Mouse (Mus musculus): ENCODE results near the gene Npm3.
A peak's percentile ranks its signal among the peaks of the same experiment; 100 is the strongest.

The Npm3 gene

DNA sequence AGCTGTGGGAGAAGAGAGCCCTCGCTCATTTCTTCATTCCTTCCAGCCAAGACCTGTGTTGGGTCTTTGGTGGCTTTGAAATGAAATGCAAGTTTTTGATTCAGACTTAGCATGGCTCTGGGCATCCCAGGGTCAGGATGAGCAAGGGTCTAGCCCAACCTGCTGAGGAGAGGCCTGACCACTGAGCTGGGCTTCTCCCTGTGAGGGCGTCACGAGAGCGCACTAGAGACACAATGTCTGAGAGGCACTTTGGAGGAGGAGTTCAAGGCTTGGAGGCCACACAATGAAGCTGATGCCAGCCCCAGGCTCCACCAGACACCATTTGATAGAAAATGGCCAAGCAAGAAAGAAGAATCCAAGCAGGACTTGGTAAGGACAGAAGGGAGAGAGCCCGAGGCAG is 15.2 kb downstream of the Npm3 start:
- no peak for DNase-seq (ENCODE audit: low spot score)

DNA sequence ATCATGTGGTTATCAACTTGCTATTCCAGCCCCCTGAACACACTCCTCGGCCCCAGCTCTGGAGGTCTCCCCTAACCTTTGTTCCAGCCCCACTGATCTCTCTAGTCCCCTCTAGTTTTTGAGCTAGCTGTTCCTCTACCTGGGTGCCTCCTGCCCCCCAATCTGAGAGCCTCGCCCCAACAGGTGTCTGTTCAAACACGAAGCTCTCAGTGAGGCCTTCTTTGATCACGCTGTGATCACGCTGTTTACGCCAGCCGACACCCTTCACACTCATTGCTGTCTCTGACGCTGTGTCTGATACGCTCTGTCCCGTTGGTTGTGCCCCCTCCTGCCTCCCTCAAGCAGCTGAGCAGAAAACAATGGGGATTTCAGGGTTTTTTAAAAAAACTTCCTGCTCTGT is 15.8 kb downstream of the Npm3 start:
- no peak for DNase-seq (ENCODE audit: low spot score)

DNA sequence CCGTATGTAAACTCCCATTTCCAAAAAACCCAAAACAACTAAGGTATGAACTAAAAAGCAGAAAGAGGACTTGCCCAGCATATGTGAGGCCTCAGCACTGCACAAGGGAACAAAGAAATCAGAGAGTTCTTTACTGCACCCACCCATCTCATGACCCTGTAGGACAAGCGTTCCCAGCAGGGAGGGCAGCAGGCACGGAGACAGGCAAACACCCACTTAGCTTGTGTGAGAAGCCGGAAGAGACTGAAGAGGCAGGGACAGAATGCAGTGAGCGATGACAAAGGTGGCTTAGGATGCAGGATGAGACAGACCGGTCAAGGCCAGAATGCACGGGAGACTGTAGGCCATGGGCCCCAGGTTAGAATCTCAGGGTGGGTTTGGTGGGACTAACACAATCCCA is 17.7 kb downstream of the Npm3 start:
- DNase-seq (ENCODE audit: low spot score): no peak

DNA sequence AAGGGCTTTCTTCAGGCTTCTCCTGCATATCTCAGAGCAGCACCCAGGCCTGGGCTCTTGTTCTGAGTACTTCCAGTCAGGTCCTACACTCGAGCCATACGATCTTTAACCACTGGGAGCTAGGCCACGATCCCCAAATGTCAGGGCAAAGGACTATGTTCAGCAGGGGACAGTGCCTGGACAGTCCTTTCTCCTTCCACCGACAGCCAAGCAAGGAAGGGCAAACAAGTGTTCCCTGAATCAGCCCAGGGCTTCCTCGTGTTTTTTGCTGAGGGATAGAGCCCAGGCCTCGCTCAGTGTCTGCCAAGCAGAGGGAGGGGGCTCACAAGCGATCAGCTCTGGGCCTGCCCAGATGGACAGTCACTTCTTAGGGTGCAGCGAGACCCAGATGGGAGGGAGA is 19.3 kb downstream of the Npm3 start:
- no peak for DNase-seq (ENCODE audit: low spot score)

DNA sequence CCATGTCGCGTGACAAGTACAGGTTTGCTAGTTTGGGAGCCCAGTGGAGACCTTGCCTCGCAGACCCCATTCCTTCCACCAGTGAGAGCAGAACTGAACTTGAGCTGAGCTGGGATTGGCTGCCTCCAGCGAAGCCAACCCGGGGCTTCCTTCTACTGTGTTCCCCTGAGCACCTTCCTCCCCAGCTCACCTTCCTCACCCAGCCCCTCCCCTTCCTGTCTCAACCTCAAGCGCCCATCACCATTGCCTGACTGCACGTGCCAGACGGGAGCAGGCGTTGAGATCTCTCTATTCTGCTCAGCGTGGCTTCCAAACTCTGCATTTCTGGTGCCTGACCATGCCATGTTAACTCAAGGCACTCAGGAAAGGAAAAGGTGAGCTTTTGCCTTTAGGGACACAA is 22.2 kb downstream of the Npm3 start:
- DNase-seq (ENCODE audit: low spot score): no peak

DNA sequence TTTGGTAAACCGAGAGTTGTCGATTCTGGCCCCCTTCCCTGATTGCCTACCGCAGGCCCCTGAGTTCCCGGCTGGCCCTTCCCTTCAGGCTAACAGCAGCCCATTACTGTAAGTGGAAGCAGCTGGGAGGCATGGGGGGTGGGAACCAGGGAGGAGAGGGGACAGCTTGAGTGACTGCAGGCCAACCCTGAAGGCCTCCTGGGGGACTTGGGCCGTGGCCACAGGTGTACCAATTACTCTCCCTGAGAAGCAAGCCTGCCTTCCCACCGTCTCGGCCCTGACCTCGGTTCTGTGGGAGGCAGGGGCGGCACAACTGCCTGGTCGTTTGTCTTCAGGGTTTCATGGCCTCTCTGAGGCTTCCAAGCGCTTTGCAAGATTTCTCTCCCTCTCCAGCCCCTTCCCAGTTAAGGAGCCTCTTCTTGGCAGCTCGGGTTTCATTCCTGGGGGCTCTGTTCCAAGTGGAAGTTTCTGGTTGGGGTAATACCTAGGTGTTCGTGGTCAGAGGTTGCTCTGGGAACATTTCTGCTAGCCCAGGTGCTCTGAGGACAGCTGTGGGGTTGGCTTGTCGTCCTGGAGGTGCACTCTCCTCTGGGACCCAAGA is 23.6 kb downstream of the Npm3 start:
- DNase-seq (ENCODE audit: low spot score): no peak

DNA sequence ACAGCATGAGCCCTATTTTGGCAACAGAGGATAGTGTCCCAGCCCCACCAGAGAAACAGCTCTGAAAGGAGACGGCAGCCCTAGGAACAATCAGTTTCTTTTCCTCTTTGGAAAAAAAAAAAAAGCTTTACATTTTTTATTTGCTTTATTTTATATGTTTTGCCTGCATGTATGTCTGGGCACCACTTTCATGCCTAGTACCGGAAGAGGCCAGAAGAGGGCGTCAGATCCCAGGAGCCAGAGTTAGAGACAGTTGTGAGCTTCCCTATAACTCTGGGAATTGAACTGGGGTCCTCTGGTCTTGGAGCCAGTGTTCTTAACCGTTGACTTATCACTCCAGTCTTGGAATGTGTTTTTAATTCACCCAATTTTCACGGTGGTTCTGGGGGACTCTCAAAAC is 27.2 kb downstream of the Npm3 start:
- DNase-seq (ENCODE audit: low spot score): no peak

DNA sequence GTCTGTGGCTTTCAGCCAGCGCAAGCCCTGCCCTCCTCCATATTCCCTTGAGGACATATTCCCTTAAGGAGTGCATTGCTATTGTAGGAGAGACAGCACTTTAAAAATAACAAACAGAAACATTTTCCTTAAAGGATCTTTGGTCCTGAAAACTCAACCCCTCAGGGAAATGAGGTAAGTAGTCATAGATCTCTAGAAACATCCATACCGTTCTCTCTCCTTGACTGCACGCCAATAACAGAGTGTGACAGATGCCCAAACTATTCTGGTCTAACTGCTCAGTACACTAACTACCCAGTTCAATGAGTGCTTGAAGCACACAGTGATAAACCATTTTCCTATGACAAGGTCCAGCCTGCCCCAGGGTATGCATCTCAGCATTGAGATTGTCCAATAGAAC is 31.1 kb downstream of the Npm3 start:
- no peak for DNase-seq (ENCODE audit: low spot score)

DNA sequence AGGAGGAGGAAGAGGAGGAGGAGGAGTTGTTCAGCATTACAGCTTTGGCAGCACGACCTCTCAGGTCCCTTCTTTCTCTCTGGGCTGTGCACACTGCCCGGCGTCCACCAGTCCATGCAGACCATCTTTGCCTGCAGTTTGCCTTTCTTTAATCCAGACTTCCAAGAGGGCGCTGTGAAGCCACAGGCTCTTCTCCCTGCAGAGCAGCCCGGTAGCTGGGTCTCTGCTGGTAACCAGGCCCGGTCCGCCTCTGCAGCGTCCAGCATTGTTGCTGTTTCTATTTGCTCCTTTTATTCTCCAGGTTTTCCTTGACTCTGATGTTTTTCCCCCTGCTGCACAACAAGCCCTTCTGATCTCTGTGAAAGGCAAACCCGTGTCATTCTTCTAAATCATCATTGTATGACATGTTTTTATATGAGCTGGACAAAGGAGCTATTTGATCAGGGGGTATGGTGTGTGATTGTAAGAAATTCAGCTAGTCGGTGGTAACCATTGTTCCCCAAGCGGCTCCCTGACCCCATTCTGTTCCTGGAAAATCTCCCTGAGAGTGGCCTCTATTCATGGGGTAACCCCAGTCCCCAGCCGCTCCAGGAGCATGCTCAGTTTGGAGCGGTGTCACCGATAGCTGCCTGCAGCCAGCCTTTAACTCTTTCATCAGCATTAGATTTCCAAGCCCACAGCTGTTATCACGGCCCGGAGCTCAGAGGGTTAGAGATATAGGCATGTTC is 31.7 kb downstream of the Npm3 start:
- peak; percentile 29 for DNase-seq (ENCODE audit: low spot score)

DNA sequence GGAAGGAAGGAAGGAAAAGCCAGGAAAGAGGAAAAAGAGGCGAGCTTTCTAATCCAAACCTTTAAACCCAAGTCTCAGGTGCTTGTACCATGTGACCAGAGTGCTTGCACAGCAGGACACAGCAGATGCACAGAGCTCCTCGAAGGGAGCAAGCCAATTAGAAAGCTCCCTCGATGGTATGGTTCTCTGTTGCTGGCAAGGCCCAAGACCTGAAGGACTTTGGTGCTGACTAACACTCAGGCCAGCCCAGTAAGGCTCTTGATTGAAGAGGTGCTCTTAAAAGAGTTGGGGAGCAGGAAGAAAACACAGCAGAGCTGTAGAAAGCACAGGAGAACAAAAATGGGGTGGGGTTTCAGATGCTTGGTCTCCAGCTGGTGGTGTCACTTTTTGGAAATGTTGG is 40.7 kb downstream of the Npm3 start:
- no peak for DNase-seq (ENCODE audit: low spot score)

Measured in ovary, adult 18-20 months (tissue).